Mouse (Mus musculus): Measurements from ENCODE around the gene Gipr.

DNA sequence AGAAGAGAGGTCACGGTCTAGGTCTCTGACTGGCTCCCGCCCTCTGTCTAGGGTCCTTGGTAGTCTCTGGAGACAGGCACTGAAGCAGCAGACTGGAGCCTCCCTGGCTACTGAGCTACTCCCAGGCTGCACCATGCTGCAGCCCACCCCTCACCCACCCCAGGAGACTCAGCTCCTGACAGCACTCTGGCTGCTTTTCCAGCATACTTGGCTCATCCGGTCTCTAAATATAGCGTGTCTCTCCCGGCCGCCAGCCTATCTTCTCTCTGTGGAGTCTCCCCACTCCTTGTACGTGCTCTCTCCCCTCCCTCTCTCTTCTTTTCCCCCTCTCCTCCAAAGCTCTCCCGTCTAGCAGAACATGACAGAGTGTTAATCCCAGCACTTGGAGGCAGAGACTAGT, 4.2 kb upstream of the Gipr start:
- TF ChIP-seq CTCF (IDR thresholded peaks at IDR 0.05; ENCODE audit: borderline replicate concordance, insufficient read depth, low read depth, low read length) (no peak), POLR2A (IDR thresholded peaks at IDR 0.05; ENCODE audit: borderline replicate concordance, insufficient read depth, low read length) (no peak)
